Mouse (Mus musculus): ENCODE measurements at regions not wholly inside any gene's neighbourhood (a gene's known extent, or its start where the extent isn't known, plus 50 kb on each side); places are given as distances from the start of the nearest gene placed in this dataset.
"Not testable (repeated sequence)": the region's sequence is repeated elsewhere in the genome, so short reads cannot be mapped to it uniquely, and the experiment has no call there.

DNA sequence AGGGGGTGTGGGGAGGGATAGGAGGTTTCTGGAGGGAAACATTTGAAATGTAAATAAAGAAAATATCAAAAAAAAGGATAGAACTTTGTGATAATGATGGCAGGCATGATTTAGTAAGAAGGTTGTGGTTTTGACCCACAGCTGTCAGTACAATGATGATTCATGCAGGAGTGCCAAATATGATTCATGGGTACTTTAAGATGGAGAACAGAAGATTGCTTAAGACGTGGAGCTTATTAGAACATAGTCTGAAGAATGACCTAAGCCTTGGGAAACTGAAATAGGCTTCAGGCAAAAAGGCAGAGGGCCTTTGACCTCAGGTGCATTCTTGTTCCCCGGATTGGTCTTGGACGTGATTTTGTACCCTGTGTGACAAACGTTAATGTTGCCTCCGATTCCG lies 671.4 kb downstream of the Dad1 start:
- TF ChIP-seq POLR2A (IDR thresholded peaks at IDR 0.05; ENCODE audit: low read depth, low read length); CTCF (IDR thresholded peaks at IDR 0.05; ENCODE audit: extremely low read depth, insufficient read depth, insufficient read length, insufficient replicate concordance): not testable (repeated sequence)

Data from spleen, adult 2 months (tissue).